Mouse (Mus musculus): ENCODE measurements around the gene Lrrc2. TPM values are rescaled to one million over a fixed set of nuclear protein-coding genes. Genes with fewer than 3 reads are reported as not detected.

Gene Lrrc2
- polyA plus RNA-seq, 1 experiment from 2014 or later, result 0.45 TPM

DNA sequence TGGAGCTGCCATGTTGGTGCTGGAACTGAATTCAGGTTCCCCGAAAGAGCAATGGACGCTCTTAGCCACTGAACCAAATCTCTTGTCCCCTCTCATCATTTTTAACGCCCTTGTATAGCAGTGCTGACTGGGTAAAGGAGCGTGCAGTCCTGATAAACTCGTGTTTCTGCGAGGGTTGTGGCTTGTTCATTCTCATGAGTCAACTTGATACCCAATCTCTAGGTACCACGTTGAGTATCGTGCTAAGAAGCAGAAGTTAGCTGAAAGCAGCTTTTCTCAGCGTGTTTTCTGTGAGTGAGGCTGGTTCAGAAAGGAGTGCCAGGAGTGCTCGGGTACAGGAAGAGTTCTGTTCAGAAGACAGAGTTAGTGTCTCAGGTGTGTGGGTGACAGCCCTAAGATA lies 75.4 kb downstream of the Lrrc2 start:
- Histone ChIP-seq H3K4me2 (no peak overlapping the region), H3K27ac (no peak overlapping the region), H3K27me3 (no peaks in the 10 kb centered on the region), H3K4me3 (no peak overlapping the region), H3K36me3 (no peaks in the 10 kb centered on the region), H3K4me1 (no peaks in the 10 kb centered on the region), H3K9me3 (no peaks in the 10 kb centered on the region), H3K9ac (no peak overlapping the region)
- 87% methylated on average over 10 of the region's 10 CpGs for WGBS
- ATAC-seq (ENCODE audit: borderline replicate concordance, extremely low read depth, low FRiP score, low TSS enrichment), result no peak

Small RNAs within 50 kb of the gene (microRNA-seq; reads per million reads assigned to microRNA genes)
- gene Gm24269, result not detected

Other genes starting within 250 kb of the Lrrc2 start
- gene Myl3, start 209.7 kb upstream of the Lrrc2 start, polyA plus RNA-seq (2015; fragmentation: Nextera tagmentation; extraction: Ambion mirVana), result 19.8 and 68.6 TPM in 2 replicates
- gene Pth1r, start 204.4 kb upstream of the Lrrc2 start, polyA plus RNA-seq (2015; fragmentation: Nextera tagmentation; extraction: Ambion mirVana), result 78.8 and 79.7 TPM in 2 replicates
- not detected in 2 replicates for gene Prss42, start 153.4 kb upstream of the Lrrc2 start, polyA plus RNA-seq (2015; fragmentation: Nextera tagmentation; extraction: Ambion mirVana)
- not detected in 2 replicates for gene Prss44, start 137.6 kb upstream of the Lrrc2 start, polyA plus RNA-seq (2015; fragmentation: Nextera tagmentation; extraction: Ambion mirVana)
- not detected in 2 replicates for gene Prss43, start 124.9 kb upstream of the Lrrc2 start, polyA plus RNA-seq (2015; fragmentation: Nextera tagmentation; extraction: Ambion mirVana)
- not detected in 2 replicates for gene Prss45, start 117.0 kb upstream of the Lrrc2 start, polyA plus RNA-seq (2015; fragmentation: Nextera tagmentation; extraction: Ambion mirVana)
- gene Prss46, start 107.0 kb upstream of the Lrrc2 start, polyA plus RNA-seq (2015; fragmentation: Nextera tagmentation; extraction: Ambion mirVana), result not detected in 2 replicates
- gene Prss50, start 93.6 kb upstream of the Lrrc2 start, polyA plus RNA-seq (2015; fragmentation: Nextera tagmentation; extraction: Ambion mirVana), result 0.14 TPM in 1 of 2 replicates, not detected in the other
- 5.9 and 8.7 TPM in 2 replicates for gene Als2cl, start 71.7 kb upstream of the Lrrc2 start, polyA plus RNA-seq (2015; fragmentation: Nextera tagmentation; extraction: Ambion mirVana)
- 1.1 and 1.3 TPM in 2 replicates for gene Tmie, start 71.4 kb upstream of the Lrrc2 start, polyA plus RNA-seq (2015; fragmentation: Nextera tagmentation; extraction: Ambion mirVana)
- gene Fam240a, start 34.7 kb upstream of the Lrrc2 start, polyA plus RNA-seq (2015; fragmentation: Nextera tagmentation; extraction: Ambion mirVana), result not detected in 2 replicates
- not detected in 2 replicates for gene Tdgf1, start 5.4 kb upstream of the Lrrc2 start, polyA plus RNA-seq (2015; fragmentation: Nextera tagmentation; extraction: Ambion mirVana)
- gene Rtp3, start 39.0 kb downstream of the Lrrc2 start, polyA plus RNA-seq (2015; fragmentation: Nextera tagmentation; extraction: Ambion mirVana), result 1.1 TPM in 2 replicates
- 1.5 and 2.7 TPM in 2 replicates for gene Ltf, start 67.7 kb downstream of the Lrrc2 start, polyA plus RNA-seq (2015; fragmentation: Nextera tagmentation; extraction: Ambion mirVana)
- gene Ccrl2, start 106.0 kb downstream of the Lrrc2 start, polyA plus RNA-seq (2015; fragmentation: Nextera tagmentation; extraction: Ambion mirVana), result 3.7 and 4.6 TPM in 2 replicates
- 42.3 and 46.1 TPM in 2 replicates for gene Lrrfip2, start 166.0 kb downstream of the Lrrc2 start, polyA plus RNA-seq (2015; fragmentation: Nextera tagmentation; extraction: Ambion mirVana)